Mouse (Mus musculus) stomach, embryonic 14.5 days (tissue): ENCODE data around the gene Dcaf15. TPM values are rescaled to one million over a fixed set of nuclear protein-coding genes. Genes with fewer than 3 reads are reported as not detected.

ENCODE experiments used
- ATAC-seq: fragments of 200-750 bp; cut with Nextera tagmentation; 2 replicates; pipeline ENCODE4 v1.8.0; 2017; ENCODE audit warnings: low read depth, moderate TSS enrichment; ENCODE audit not compliant: insufficient number of reproducible peaks, insufficient read depth, low FRiP score
- H3K27ac ChIP-seq: fragments of 300-500 bp; sonication (generic); 2 replicates; pipeline ENCODE4 v1.5.1; 2014; ENCODE audit warnings: mild to moderate bottlenecking, low read length, moderate library complexity, mixed read lengths
- H3K27me3 ChIP-seq: fragments of 300-500 bp; sonication (generic); 2 replicates; pipeline ENCODE4 v1.6.1; 2014; ENCODE audit warnings: low read length, control low read depth, mixed read lengths; ENCODE audit not compliant: control insufficient read depth, insufficient read depth
- H3K36me3 ChIP-seq: fragments of 300-500 bp; sonication (generic); 2 replicates; pipeline ENCODE4 v1.6.1; 2014; ENCODE audit warnings: mild to moderate bottlenecking, control low read depth, low read length, moderate library complexity, mixed read lengths; ENCODE audit not compliant: control insufficient read depth, insufficient read depth
- H3K4me1 ChIP-seq: fragments of 300-500 bp; sonication (generic); 2 replicates; pipeline ENCODE4 v1.6.1; 2014; ENCODE audit warnings: low read length, control low read depth, mixed read lengths; ENCODE audit not compliant: control insufficient read depth, insufficient read depth
- H3K4me2 ChIP-seq: fragments of 300-500 bp; sonication (generic); replicated peaks from 2 replicates; pipeline ENCODE4 v1.6.1; 2014; ENCODE audit warnings: low read depth, low read length, control low read depth
- H3K4me3 ChIP-seq: fragments of 300-500 bp; sonication (generic); 2 replicates; pipeline ENCODE4 v1.5.1; 2014; ENCODE audit warnings: low read depth, low read length, control low read depth
- H3K9ac ChIP-seq: fragments of 300-500 bp; sonication (generic); replicated peaks from 2 replicates; pipeline ENCODE4 v1.6.1; 2014; ENCODE audit warnings: low read depth, mild to moderate bottlenecking, control low read depth, low read length, moderate library complexity, mixed read lengths
- H3K9me3 ChIP-seq: fragments of 300-500 bp; sonication (generic); 2 replicates; pipeline ENCODE4 v1.6.1; 2016; ENCODE audit warnings: low read depth, low read length, control low read depth; ENCODE audit not compliant: control insufficient read depth
- WGBS: fragments of 180-500 bp; shearing (Covaris S2); extraction: QIAGEN DNeasy Blood & Tissue Kit; methylation state at CpG from one replicate; pipeline ENCODE4 v1.1.7; 2014; 5-methylcytosine and 5-hydroxymethylcytosine counted together
- polyA plus RNA-seq: library from polyadenylated mRNA; unstranded; fragments of >200 nt; fragmentation: Nextera tagmentation; extraction: Ambion mirVana; gene quantifications from 2 replicates; pipeline ENCODE4 v1.2.1, GENCODE M21; 2014

The Dcaf15 gene
- polyA plus RNA-seq, 1 experiment from 2014 or later = 10.8 TPM

DNA sequence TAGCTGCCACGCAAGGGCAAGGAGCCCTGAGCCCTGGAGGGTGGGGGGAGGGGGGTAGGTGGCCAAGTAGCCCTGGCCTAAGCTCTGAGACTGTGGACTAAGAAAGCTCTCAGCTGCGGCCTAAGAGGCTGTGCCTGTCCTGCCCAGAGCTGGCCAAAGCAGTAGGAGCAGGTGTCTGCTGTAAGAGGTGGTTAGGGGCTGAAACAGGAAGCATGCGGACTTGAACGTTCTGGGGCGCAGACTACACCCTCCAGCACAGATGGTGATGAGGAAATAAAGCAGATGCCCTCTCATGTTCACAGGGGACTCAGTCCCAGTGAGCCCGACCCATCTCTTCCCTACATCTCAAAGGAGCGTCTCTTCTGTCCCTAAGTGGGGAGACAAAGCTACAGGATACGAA is 27.7 kb upstream of the Dcaf15 start:
- Histone ChIP-seq H3K36me3 (peaks cover 38% of the 10 kb centered on the region), H3K9ac (no peak overlapping the region), H3K9me3 (no peaks in the 10 kb centered on the region), H3K4me2 (no peak overlapping the region), H3K4me1 (no peaks in the 10 kb centered on the region), H3K27ac (no peak overlapping the region), H3K27me3 (no peaks in the 10 kb centered on the region), H3K4me3 (no peak overlapping the region)
- 82% methylated on average over 8 of the region's 8 CpGs for WGBS
- ATAC-seq = no peak

- Histone ChIP-seq H3K9ac (no peak overlapping the region), H3K4me3 (no peak overlapping the region), H3K4me1 (no peaks in the 10 kb centered on the region), H3K27me3 (no peaks in the 10 kb centered on the region), H3K9me3 (no peaks in the 10 kb centered on the region), H3K27ac (no peak overlapping the region), H3K36me3 (peaks cover 25% of the 10 kb centered on the region), H3K4me2 (no peak overlapping the region)
- 46% methylated on average over 30 of the region's 30 CpGs for WGBS
- no peak for ATAC-seq
These were observed 26.2 kb upstream of the Dcaf15 start for GRCm38 (mm10) chr8:84130806-84131205.

DNA sequence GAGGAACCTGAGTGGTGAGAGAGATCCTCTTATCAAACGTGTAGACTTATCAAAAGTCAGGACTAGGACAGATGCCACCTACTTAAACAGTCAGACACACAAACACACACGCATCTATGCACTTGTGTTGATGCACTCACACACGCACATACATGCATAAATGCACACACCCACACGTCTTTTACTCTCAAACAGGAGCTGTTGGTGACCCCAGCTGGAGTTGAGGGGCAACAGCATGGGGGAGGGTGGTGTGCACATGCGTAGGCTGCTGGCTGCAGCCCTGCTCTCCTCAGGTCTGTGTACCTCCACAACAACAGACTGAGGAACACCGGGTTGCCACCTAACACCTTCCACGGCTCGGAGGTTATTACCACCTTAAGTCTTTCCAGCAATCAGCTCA is 23.7 kb upstream of the Dcaf15 start:
- Histone ChIP-seq H3K4me3 (no peak overlapping the region), H3K9ac (no peak overlapping the region), H3K9me3 (no peaks in the 10 kb centered on the region), H3K27me3 (no peaks in the 10 kb centered on the region), H3K27ac (no peak overlapping the region), H3K36me3 (peaks cover under 1% of the 10 kb centered on the region; the same call in 1 of the 2 replicates), H3K4me1 (no peaks in the 10 kb centered on the region), H3K4me2 (no peak overlapping the region)
- 58% methylated on average over 8 of the region's 8 CpGs for WGBS
- no peak for ATAC-seq

- no peak overlapping the region for H3K4me3 ChIP-seq
- no peaks in the 10 kb centered on the region for H3K9me3 ChIP-seq
- H3K27me3 ChIP-seq = no peaks in the 10 kb centered on the region
- ATAC-seq = no peak
- no peaks in the 10 kb centered on the region for H3K36me3 ChIP-seq
- no peaks in the 10 kb centered on the region for H3K4me1 ChIP-seq
- H3K9ac ChIP-seq = no peak overlapping the region
- no peak overlapping the region for H3K4me2 ChIP-seq
- 61% methylated on average over 17 of the region's 17 CpGs for WGBS
- H3K27ac ChIP-seq = no peak overlapping the region
These were observed 22.8 kb upstream of the Dcaf15 start for GRCm38 (mm10) chr8:84127202-84127901.

GRCm38 (mm10) chr8:84126742-84127141 is 22.2 kb upstream of the Dcaf15 start:
- H3K27ac ChIP-seq = no peak overlapping the region
- H3K4me3 ChIP-seq = no peak overlapping the region
- H3K9ac ChIP-seq = no peak overlapping the region
- no peaks in the 10 kb centered on the region for H3K4me1 ChIP-seq
- H3K36me3 ChIP-seq = no peaks in the 10 kb centered on the region
- no peaks in the 10 kb centered on the region for H3K9me3 ChIP-seq
- H3K27me3 ChIP-seq = no peaks in the 10 kb centered on the region
- no peak overlapping the region for H3K4me2 ChIP-seq
- WGBS = 77% methylated on average over 2 of the region's 2 CpGs
- ATAC-seq = no peak

DNA sequence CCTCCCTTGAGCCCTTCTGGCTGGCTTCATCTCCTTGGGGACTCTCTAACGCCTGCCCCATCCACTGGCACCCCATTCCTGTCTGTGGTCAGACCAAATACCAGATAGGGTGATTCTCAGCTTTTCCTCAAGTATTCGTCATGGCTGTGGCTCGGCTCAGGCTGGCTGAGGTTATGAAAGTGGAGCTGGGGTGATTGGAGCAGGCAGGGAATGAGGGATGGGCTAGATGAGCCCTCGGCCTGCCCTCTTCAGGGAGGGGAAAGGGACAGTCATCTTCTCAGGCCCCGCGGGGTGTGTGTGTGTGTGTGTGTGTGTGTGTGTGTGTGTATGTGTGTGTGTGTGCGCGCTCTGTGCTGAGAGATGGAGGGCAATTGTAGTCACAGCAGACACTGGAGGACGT is 21.1 kb upstream of the Dcaf15 start, which contains the start of gene Podnl1:
TSS of gene Podnl1 (plus strand) at position 334 of the 400 bp plus-strand sequence.
- no peaks in the 10 kb centered on the region for H3K36me3 ChIP-seq
- H3K9ac ChIP-seq = no peak within 1 kb of the TSS
- 41% methylated on average over 9 of the region's 9 CpGs for whole genome bisulfite sequencing
- no peak within 1 kb of the TSS for H3K4me3 ChIP-seq
- no peak within 1 kb of the TSS for H3K4me2 ChIP-seq
- ATAC-seq = peak; percentile 58; the same call in 1 of the 2 replicates
- no peaks in the 10 kb centered on the region for H3K9me3 ChIP-seq
- no peak within 1 kb of the TSS for H3K27ac ChIP-seq
- no peaks in the 10 kb centered on the region for H3K27me3 ChIP-seq
- no peaks in the 10 kb centered on the region for H3K4me1 ChIP-seq

DNA sequence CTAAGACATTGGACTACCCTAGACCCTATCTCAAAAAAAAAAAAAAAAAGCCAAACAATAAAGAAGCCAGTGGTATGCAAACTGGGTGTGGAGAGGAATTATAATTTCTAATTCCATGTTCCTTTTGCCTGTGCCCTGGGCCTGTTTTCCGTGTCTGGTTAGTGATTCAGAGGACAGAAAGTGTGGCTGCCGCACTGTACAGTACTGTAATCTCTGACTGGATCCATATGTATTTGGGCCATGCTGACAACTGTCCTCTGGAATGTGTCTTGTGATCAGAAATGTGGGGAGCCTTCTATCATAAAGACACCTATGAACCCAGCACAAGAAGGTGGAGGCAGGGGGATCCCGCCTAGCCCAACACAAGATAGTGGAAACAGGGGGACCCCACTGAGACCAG is 17.6 kb upstream of the Dcaf15 start:
- Histone ChIP-seq H3K4me3 (no peak overlapping the region), H3K4me2 (no peak overlapping the region), H3K4me1 (no peaks in the 10 kb centered on the region), H3K36me3 (no peaks in the 10 kb centered on the region), H3K9ac (no peak overlapping the region), H3K9me3 (no peaks in the 10 kb centered on the region; the same call in 1 of the 2 replicates), H3K27ac (no peak overlapping the region), H3K27me3 (no peaks in the 10 kb centered on the region)
- 76% methylated on average over 3 of the region's 3 CpGs for WGBS
- ATAC-seq = no peak

DNA sequence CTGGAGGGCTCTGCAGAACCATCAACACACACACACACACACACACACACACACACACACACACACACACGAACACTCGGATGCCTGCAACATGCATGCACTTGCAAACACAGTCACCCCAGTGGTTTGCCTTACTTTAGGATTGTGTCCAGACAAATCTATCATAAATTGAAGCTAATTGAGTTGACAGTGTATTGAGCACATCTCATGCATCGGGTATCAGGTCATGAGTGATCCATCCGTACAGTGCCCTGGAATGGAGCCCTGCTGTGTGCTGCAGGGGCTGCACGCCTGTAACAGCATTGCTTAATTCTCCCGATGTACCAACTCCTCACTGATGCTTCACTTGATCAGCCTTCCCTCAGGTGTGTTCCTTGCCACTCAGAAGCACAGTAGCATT is 11.1 kb upstream of the Dcaf15 start:
- H3K9me3 ChIP-seq = no peaks in the 10 kb centered on the region; the same call in 1 of the 2 replicates
- no peak overlapping the region for H3K4me2 ChIP-seq
- H3K4me1 ChIP-seq = no peaks in the 10 kb centered on the region
- ATAC-seq = no peak
- WGBS = 82% methylated on average over 6 of the region's 6 CpGs
- no peaks in the 10 kb centered on the region for H3K27me3 ChIP-seq
- H3K36me3 ChIP-seq = no peaks in the 10 kb centered on the region
- no peak overlapping the region for H3K4me3 ChIP-seq
- H3K9ac ChIP-seq = no peak overlapping the region
- no peak overlapping the region for H3K27ac ChIP-seq
